11 mouse cellular contexts compared by ENCODE assay signal in genomic region chr10:60558491-60558927, GRCm38 (mm10).
A peak's percentile ranks its signal among the peaks of the same experiment; 100 is the strongest.
DNase-seq lines count a peak whose midpoint lies in the region; ATAC-seq lines count a peak whose summit lies in the region.
"Had no signal": no experiment of that assay in that cellular context is flagged by ENCODE, and none has a peak within 500 bp of the region (broad histone marks: within the 10 kb centered on the region; RNA-seq: fewer than 3 reads in every experiment).

No protein-coding gene starts in this region.

- no peak overlapping the region for H3K4me2 ChIP-seq in forebrain, embryonic 11.5 days (ENCODE audit: low read depth, low read length, severe bottlenecking)
- no peak overlapping the region for H3K4me2 ChIP-seq in forebrain, embryonic 14.5 days (ENCODE audit: low read length)
- no peak overlapping the region for H3K4me2 ChIP-seq in hindbrain, embryonic 13.5 days
- no peak overlapping the region for H3K4me2 ChIP-seq in lung, embryonic 16.5 days (ENCODE audit: low read depth, low read length)
- H3K4me2 ChIP-seq: neural tube, embryonic 12.5 days had no signal

- H3K4me1 ChIP-seq in forebrain, embryonic 11.5 days (replicated peaks; ENCODE audit: control insufficient read depth, insufficient read depth, low read length), result peaks cover 10% of the 10 kb centered on the region; the same call in 1 of the 2 replicates
- H3K4me1 ChIP-seq in forebrain, embryonic 14.5 days (ENCODE audit: control insufficient read depth, insufficient read depth, low read length), result peaks cover 3% of the 10 kb centered on the region; the same call in 1 of the 2 replicates
- peaks cover 22% of the 10 kb centered on the region for H3K4me1 ChIP-seq in embryonic facial prominence, embryonic 10.5 days
- peaks cover 15% of the 10 kb centered on the region for H3K4me1 ChIP-seq in hindbrain, embryonic 13.5 days (replicated peaks)
- peaks cover 10% of the 10 kb centered on the region for H3K4me1 ChIP-seq in lung, embryonic 16.5 days (replicated peaks; ENCODE audit: control insufficient read depth, insufficient read depth, low read length)

- no peak overlapping the region for H3K9ac ChIP-seq in forebrain, embryonic 11.5 days (ENCODE audit: low read length)
- H3K9ac ChIP-seq in forebrain, embryonic 14.5 days (ENCODE audit: low read length), result no peak overlapping the region
- H3K9ac ChIP-seq in hindbrain, embryonic 13.5 days, result no peak overlapping the region
- no peak overlapping the region for H3K9ac ChIP-seq in lung, embryonic 16.5 days (ENCODE audit: low read length)
- H3K9ac ChIP-seq: neural tube, embryonic 12.5 days had no signal

- ATAC-seq in forebrain, embryonic 11.5 days (replicated peaks; ENCODE audit: low FRiP score), result no peak
- no peak for ATAC-seq in forebrain, embryonic 14.5 days
- peak; percentile 70 for ATAC-seq in hindbrain, embryonic 13.5 days (ENCODE audit: low FRiP score)
- peak; percentile 86 for ATAC-seq in lung, embryonic 16.5 days (ENCODE audit: low read depth)

- no peaks in the 10 kb centered on the region for H3K36me3 ChIP-seq in forebrain, embryonic 11.5 days (ENCODE audit: control insufficient read depth, insufficient read depth, low read length)
- no peaks in the 10 kb centered on the region for H3K36me3 ChIP-seq in forebrain, embryonic 14.5 days (ENCODE audit: control insufficient read depth, insufficient read depth, low read length)
- no peaks in the 10 kb centered on the region for H3K36me3 ChIP-seq in embryonic facial prominence, embryonic 10.5 days (replicated peaks)
- no peaks in the 10 kb centered on the region for H3K36me3 ChIP-seq in hindbrain, embryonic 13.5 days
- H3K36me3 ChIP-seq in lung, embryonic 16.5 days (ENCODE audit: control insufficient read depth, insufficient read depth, low read length), result no peaks in the 10 kb centered on the region
- H3K36me3 ChIP-seq: neural tube, embryonic 12.5 days had no signal

- WGBS in forebrain, embryonic 11.5 days, result 36% methylated on average over 9 of the region's 9 CpGs
- 26% methylated on average over 9 of the region's 9 CpGs for WGBS in forebrain, embryonic 14.5 days
- 37% methylated on average over 9 of the region's 9 CpGs for WGBS in embryonic facial prominence, embryonic 10.5 days
- WGBS in hindbrain, embryonic 13.5 days, result 7% methylated on average over 9 of the region's 9 CpGs
- 13% methylated on average over 9 of the region's 9 CpGs for WGBS in lung, embryonic 16.5 days

- no peaks in the 10 kb centered on the region for H3K9me3 ChIP-seq in forebrain, embryonic 11.5 days (ENCODE audit: control insufficient read depth, low read length)
- no peaks in the 10 kb centered on the region for H3K9me3 ChIP-seq in forebrain, embryonic 14.5 days (replicated peaks; ENCODE audit: control insufficient read depth, low read length)
- no peaks in the 10 kb centered on the region for H3K9me3 ChIP-seq in embryonic facial prominence, embryonic 10.5 days
- H3K9me3 ChIP-seq in hindbrain, embryonic 13.5 days, result no peaks in the 10 kb centered on the region
- no peaks in the 10 kb centered on the region for H3K9me3 ChIP-seq in lung, embryonic 16.5 days (ENCODE audit: control insufficient read depth, low read length)
- H3K9me3 ChIP-seq: neural tube, embryonic 12.5 days had no signal

- no peak for DNase-seq in forebrain, embryonic 11.5 days (ENCODE audit: low spot score)
- no peak for DNase-seq in forebrain, embryonic 14.5 days (ENCODE audit: low spot score)
- no peak for DNase-seq in embryonic facial prominence, embryonic 10.5 days (ENCODE audit: low spot score)
- no peak for DNase-seq in left cerebral cortex, postnatal 25 days (ENCODE audit: low spot score in 2 of 2)
- DNase-seq in T-cell, adult 2 months (ENCODE audit: low spot score), result no peak
- DNase-seq in adipocyte (ENCODE audit: low spot score), result no peak
- DNase-seq: gastrocnemius, postnatal 10 days had no signal

- intact Hi-C loops in left cerebral cortex, postnatal 25 days (cut with DNase I), result no loop called here

- H3K4me3 ChIP-seq in forebrain, embryonic 11.5 days (ENCODE audit: low read depth, low read length), result no peak overlapping the region
- H3K4me3 ChIP-seq in forebrain, embryonic 14.5 days (ENCODE audit: low read depth, low read length), result no peak overlapping the region
- no peak overlapping the region for H3K4me3 ChIP-seq in embryonic facial prominence, embryonic 10.5 days
- H3K4me3 ChIP-seq in hindbrain, embryonic 13.5 days, result no peak overlapping the region
- no peak overlapping the region for H3K4me3 ChIP-seq in lung, embryonic 16.5 days (ENCODE audit: low read length)
- H3K4me3 ChIP-seq: neural tube, embryonic 12.5 days had no signal

- no peaks in the 10 kb centered on the region for H3K27me3 ChIP-seq in forebrain, embryonic 11.5 days (ENCODE audit: control insufficient read depth, insufficient read depth, low read length)
- no peaks in the 10 kb centered on the region for H3K27me3 ChIP-seq in forebrain, embryonic 14.5 days (replicated peaks; ENCODE audit: control insufficient read depth, insufficient read depth, low read length)
- no peaks in the 10 kb centered on the region for H3K27me3 ChIP-seq in embryonic facial prominence, embryonic 10.5 days (replicated peaks; ENCODE audit: low read depth, poor library complexity, severe bottlenecking)
- 0 out of 2 replicates have a peak, but pooled peaks cover 6% of the 10 kb centered on the region for H3K27me3 ChIP-seq in hindbrain, embryonic 13.5 days
- H3K27me3 ChIP-seq in lung, embryonic 16.5 days (ENCODE audit: control insufficient read depth, insufficient read depth, low read depth, low read length), result no peaks in the 10 kb centered on the region

- H3K27ac ChIP-seq in forebrain, embryonic 11.5 days (ENCODE audit: low read depth, low read length), result 0 out of 2 replicates have a peak overlapping the region, but pooled peaks have one; percentile 31
- H3K27ac ChIP-seq in forebrain, embryonic 14.5 days (ENCODE audit: low read depth, low read length), result no peak overlapping the region
- 0 out of 2 replicates have a peak overlapping the region, but pooled peaks have one; percentile 8 for H3K27ac ChIP-seq in embryonic facial prominence, embryonic 10.5 days (replicated peaks)
- H3K27ac ChIP-seq in hindbrain, embryonic 13.5 days, result peak overlapping the region; percentile 31
- H3K27ac ChIP-seq in lung, embryonic 16.5 days (ENCODE audit: low read length), result peak overlapping the region; percentile 25; the same call in 1 of the 2 replicates
- H3K27ac ChIP-seq: kidney, postnatal 0 days; neural tube, embryonic 12.5 days had no signal

Comparison
In these comparisons a context has a peak if more than half of its experiments do, and no peak if none do; other contexts are left out.
1. ATAC-seq: peak in hindbrain, embryonic 13.5 days (single experiment) and lung, embryonic 16.5 days (single experiment); none in forebrain, embryonic 11.5 days (single experiment) and forebrain, embryonic 14.5 days (single experiment).